Comparison of ENCODE assay signal across 1 mouse cellular context in genomic region chr4:133129931-133130889, GRCm38 (mm10).
A peak's percentile ranks its signal among the peaks of the same experiment; 100 is the strongest.
TF ChIP-seq lines count a peak whose summit lies in the region.

Gene Wasf2 (plus strand): TSS chr4:133130505.

TF ChIP-seq in MEL, 35 proteins besides CTCF, POLR2A, EP300 and RAD21 (continued from another document):
- TF ChIP-seq MXI1 (IDR thresholded peaks at IDR 0.05; ENCODE audit: low read depth, low read length) (no peak; the same call in none of the 2 replicates), POLR2AphosphoS5 (IDR thresholded peaks at IDR 0.05; ENCODE audit: borderline replicate concordance, low read depth, low read length) (no peak), E2F4 (IDR thresholded peaks at IDR 0.05; ENCODE audit: borderline replicate concordance, low read depth, low read length) (no peak), ETS1 (IDR thresholded peaks at IDR 0.05; ENCODE audit: low read depth, low read length) (peak; percentile 32; the same call in 1 of the 2 replicates)
